Mouse (Mus musculus) MEL (cell line): ENCODE data around the gene A930002H24Rik. TPM values are rescaled to one million over a fixed set of nuclear protein-coding genes. Genes with fewer than 3 reads are reported as not detected.

Experiments used
- DNase-seq: peaks from one replicate; pipeline ENCODE4 v3.0.0; 2011; ENCODE audit warnings: low read depth, low spot score
- H3K27ac ChIP-seq: 2 replicates; pipeline ENCODE4 v1.5.1; 2012; ENCODE audit warnings: low read depth, mild to moderate bottlenecking, control low read depth, low read length, moderate library complexity; ENCODE audit not compliant: control insufficient read depth
- H3K27me3 ChIP-seq, 2 experiments: fragments of 150-350 bp in 1 of 2; sonication (generic) in 1 of 2; 2 replicates each; pipeline ENCODE4 v1.6.1; 2012; ENCODE audit warnings: low read length in 2 of 2, mild to moderate bottlenecking in 2 of 2, improper control_type of control experiment in 1 of 2, moderate library complexity in 1 of 2; ENCODE audit not compliant: insufficient read depth in 2 of 2, control insufficient read depth in 1 of 2
- H3K36me3 ChIP-seq, 2 experiments: 2 replicates each; pipeline ENCODE4 v1.6.1; 2012 to 2014; ENCODE audit warnings: low read length in 2 of 2, improper control_type of control experiment in 1 of 2, inconsistent platforms in 1 of 2, mild to moderate bottlenecking in 1 of 2; ENCODE audit not compliant: insufficient read depth in 2 of 2, control insufficient read depth in 1 of 2
- H3K4me1 ChIP-seq, 2 experiments: fragments of 150-350 bp in 1 of 2; sonication (generic) in 1 of 2; 2 replicates each; pipeline ENCODE4 v1.6.1; 2012; ENCODE audit warnings: low read length in 2 of 2, improper control_type of control experiment in 1 of 2, mild to moderate bottlenecking in 1 of 2; ENCODE audit not compliant: insufficient read depth in 2 of 2, control insufficient read depth in 1 of 2
- H3K4me3 ChIP-seq, 2 experiments: fragments of 150-350 bp in 1 of 2; sonication (generic) in 1 of 2; 2 replicates each; pipeline ENCODE4 v1.5.1; 2012; ENCODE audit warnings: low read depth in 2 of 2, low read length in 2 of 2, mild to moderate bottlenecking in 2 of 2, moderate library complexity in 2 of 2, control low read depth in 1 of 2, improper control_type of control experiment in 1 of 2; ENCODE audit not compliant: control insufficient read depth in 1 of 2, insufficient read depth in 1 of 2
- H3K79me2 ChIP-seq: 2 replicates; pipeline ENCODE4 v1.6.1; 2012; ENCODE audit warnings: mild to moderate bottlenecking, low read length, moderate library complexity; ENCODE audit not compliant: control insufficient read depth, poor library complexity, insufficient read depth
- H3K9ac ChIP-seq: 2 replicates; pipeline ENCODE4 v1.6.1; 2012; ENCODE audit warnings: low read depth, mild to moderate bottlenecking, control low read depth, low read length, moderate library complexity; ENCODE audit not compliant: control insufficient read depth, poor library complexity, severe bottlenecking
- H3K9me3 ChIP-seq: fragments of 150-350 bp; sonication (generic); replicated peaks from 2 replicates; pipeline ENCODE4 v1.6.1; 2012; ENCODE audit warnings: mild to moderate bottlenecking, low read length, improper control_type of control experiment, moderate library complexity; ENCODE audit not compliant: insufficient read depth
- CHD1 ChIP-seq: IDR thresholded peaks from 2 replicates; pipeline ENCODE4 v1.6.1; 2012; ENCODE audit warnings: low read depth, mild to moderate bottlenecking, inconsistent platforms, low read length, improper control_type of control experiment
- CHD2 ChIP-seq: IDR thresholded peaks from 2 replicates; pipeline ENCODE4 v1.6.1; 2011; ENCODE audit warnings: low read length, improper control_type of control experiment
- E2F4 ChIP-seq: IDR thresholded peaks from 2 replicates; pipeline ENCODE4 v1.6.1; 2011; ENCODE audit warnings: low read depth, low read length, improper control_type of control experiment, borderline replicate concordance
- ELF1 ChIP-seq: IDR thresholded peaks from 2 replicates; pipeline ENCODE4 v1.6.1; 2014; ENCODE audit warnings: low read depth, mild to moderate bottlenecking, inconsistent platforms, low read length, improper control_type of control experiment, moderate library complexity
- EP300 ChIP-seq, 2 experiments: IDR thresholded peaks; 2 replicates each; pipeline ENCODE4 v1.6.1; 2011; ENCODE audit warnings: improper control_type of control experiment in 2 of 2, low read length in 2 of 2, low read depth in 1 of 2, mild to moderate bottlenecking in 1 of 2
- ETS1 ChIP-seq: IDR thresholded peaks from 2 replicates; pipeline ENCODE4 v1.6.1; 2012; ENCODE audit warnings: low read depth, mild to moderate bottlenecking, inconsistent platforms, low read length, improper control_type of control experiment, moderate library complexity
- GABPA ChIP-seq: IDR thresholded peaks from 2 replicates; pipeline ENCODE4 v1.6.1; 2012; ENCODE audit warnings: low read depth, mild to moderate bottlenecking, inconsistent platforms, low read length, improper control_type of control experiment, moderate library complexity
- HCFC1 ChIP-seq: IDR thresholded peaks from 2 replicates; pipeline ENCODE4 v1.6.1; 2012; ENCODE audit warnings: low read depth, mild to moderate bottlenecking, inconsistent platforms, low read length, improper control_type of control experiment, moderate library complexity
- MAFK ChIP-seq: IDR thresholded peaks from 2 replicates; pipeline ENCODE4 v1.6.1; 2011; ENCODE audit warnings: low read depth, mild to moderate bottlenecking, low read length, improper control_type of control experiment, borderline replicate concordance
- MYB ChIP-seq: IDR thresholded peaks from 2 replicates; pipeline ENCODE4 v1.6.1; 2011; ENCODE audit warnings: mild to moderate bottlenecking, low read depth, low read length, improper control_type of control experiment
- MYC ChIP-seq: IDR thresholded peaks from 2 replicates; pipeline ENCODE4 v1.6.1; 2011; ENCODE audit warnings: low read depth, mild to moderate bottlenecking, low read length, improper control_type of control experiment, moderate library complexity
- NELFE ChIP-seq: IDR thresholded peaks from 2 replicates; pipeline ENCODE4 v1.6.1; 2011; ENCODE audit warnings: low read depth, low read length, improper control_type of control experiment
- POLR2AphosphoS2 ChIP-seq: IDR thresholded peaks from 2 replicates; pipeline ENCODE4 v1.6.1; 2011; ENCODE audit warnings: low read length, improper control_type of control experiment
- POLR2AphosphoS5 ChIP-seq: IDR thresholded peaks from 2 replicates; pipeline ENCODE4 v1.6.1; 2012; ENCODE audit warnings: low read depth, borderline replicate concordance, mild to moderate bottlenecking, inconsistent platforms, low read length, moderate library complexity, mixed read lengths
- RCOR1 ChIP-seq: IDR thresholded peaks from 2 replicates; pipeline ENCODE4 v1.6.1; 2012; ENCODE audit warnings: low read depth, mild to moderate bottlenecking, inconsistent platforms, low read length, improper control_type of control experiment
- SIN3A ChIP-seq: IDR thresholded peaks from 2 replicates; pipeline ENCODE4 v1.6.1; 2012; ENCODE audit warnings: low read length, improper control_type of control experiment, inconsistent platforms
- SMC3 ChIP-seq: IDR thresholded peaks from 2 replicates; pipeline ENCODE4 v1.6.1; 2011; ENCODE audit warnings: low read depth, low read length, improper control_type of control experiment
- UBTF ChIP-seq: IDR thresholded peaks from 2 replicates; pipeline ENCODE4 v1.6.1; 2012; ENCODE audit warnings: low read depth, mild to moderate bottlenecking, inconsistent platforms, low read length, improper control_type of control experiment, moderate library complexity, borderline replicate concordance; ENCODE audit not compliant: insufficient read depth
- ZMIZ1 ChIP-seq: IDR thresholded peaks from 2 replicates; pipeline ENCODE4 v1.6.1; 2012; ENCODE audit warnings: low read depth, mild to moderate bottlenecking, inconsistent platforms, low read length, improper control_type of control experiment, moderate library complexity
- ZNF384 ChIP-seq: IDR thresholded peaks from 2 replicates; pipeline ENCODE4 v1.6.1; 2012; ENCODE audit warnings: low read depth, mild to moderate bottlenecking, inconsistent platforms, low read length, improper control_type of control experiment
- polyA plus RNA-seq, 2 experiments: library from polyadenylated mRNA; stranded (reverse) in 1 of 2; unstranded in 1 of 2; fragments of >175 nt in 1 of 2; fragments of >200 nt in 1 of 2; gene quantifications; 2 replicates each; pipeline versions ENCODE4 v1.2.1 to v1.2.4; 2012; ENCODE audit warnings: low replicate concordance in 2 of 2, low read depth in 1 of 2; ENCODE audit not compliant: insufficient read length in 2 of 2, insufficient read depth in 1 of 2, missing spikeins in 1 of 2
- total RNA-seq: library from RNA; depleted of rRNA; stranded (reverse); fragments of 300-350 nt; gene quantifications from 2 replicates; pipeline ENCODE4 v1.2.3, GENCODE M21; 2012

Gene A930002H24Rik
- total and polyA plus RNA-seq, 3 experiments: 0.70 to 1.1 TPM; not detected in 1

DNA sequence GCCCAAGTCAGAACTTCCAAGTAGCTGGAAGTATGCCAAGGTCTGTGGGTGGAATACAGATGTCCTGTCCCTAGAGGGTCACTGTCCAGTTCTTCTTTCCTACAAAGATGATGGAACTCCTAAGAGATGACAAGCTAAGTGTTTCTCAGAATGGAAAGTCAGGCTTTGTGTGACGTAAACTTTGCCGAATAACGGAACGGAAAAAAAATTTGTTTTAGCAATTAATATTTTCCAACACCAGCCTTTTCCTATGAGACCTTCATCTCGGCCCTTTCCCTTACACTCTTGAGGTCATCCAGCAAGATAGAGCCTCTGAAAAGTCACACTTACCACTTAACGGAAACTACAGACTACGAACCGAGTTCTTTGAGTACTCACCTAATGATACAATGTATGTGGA lies 25.4 kb downstream of the A930002H24Rik start:
- Histone ChIP-seq H3K4me3 (no peak overlapping the region), H3K27me3 (no peaks in the 10 kb centered on the region)
- no peak for TF ChIP-seq ZMIZ1
- no peak for TF ChIP-seq SIN3A
- TF ChIP-seq MYC: no peak
- TF ChIP-seq HCFC1: no peak
- no peak for TF ChIP-seq RCOR1
- TF ChIP-seq SMC3: no peak
- TF ChIP-seq E2F4: no peak
- no peak for TF ChIP-seq CHD1

GRCm38 (mm10) chr17:63836641-63837040 lies 26.9 kb downstream of the A930002H24Rik start:
- no peaks in the 10 kb centered on the region for H3K79me2 ChIP-seq
- H3K4me3 ChIP-seq: no peak overlapping the region
- H3K36me3 ChIP-seq: peaks cover 0 to 2% of the 10 kb centered on the region in 2 experiments; a peak in 1 of 4 replicates
- H3K9me3 ChIP-seq: no peaks in the 10 kb centered on the region
- DNase-seq: no peak
- no peak overlapping the region for H3K27ac ChIP-seq
- H3K4me1 ChIP-seq: peaks cover 0 to 4% of the 10 kb centered on the region in 2 experiments; a peak in 3 of 4 replicates
- no peaks in the 10 kb centered on the region for H3K27me3 ChIP-seq
- TF ChIP-seq SIN3A (no peak), POLR2AphosphoS5 (no peak), MYB (no peak), UBTF (no peak), GABPA (no peak), NELFE (no peak), MAFK (no peak), ZMIZ1 (no peak), CHD2 (no peak), EP300 (IDR thresholded peaks at IDR 0.05; ENCODE audit: low read depth in 1 of 2, low read length in 2 of 2) (no peak), ELF1 (no peak), ETS1 (no peak), POLR2AphosphoS2 (no peak), ZNF384 (no peak)
- H3K9ac ChIP-seq: no peak overlapping the region

More for the DNA sequence above, 25.4 kb downstream of the A930002H24Rik start:
- Histone ChIP-seq H3K79me2 (no peaks in the 10 kb centered on the region), H3K36me3 (no peaks in the 10 kb centered on the region), H3K9me3 (no peaks in the 10 kb centered on the region), H3K9ac (no peak overlapping the region), H3K4me1 (no peaks in the 10 kb centered on the region), H3K27ac (no peak overlapping the region)
- DNase-seq: no peak
